Mouse (Mus musculus) c-Kit-negative CD71-positive TER-119-positive erythroid progenitor cells, embryonic 14.5 days (primary cell): ENCODE measurements around the gene Kank2.
A peak's percentile ranks its signal among the peaks of the same experiment; 100 is the strongest.
"Not testable (repeated sequence)": the region's sequence is repeated elsewhere in the genome, so short reads cannot be mapped to it uniquely, and the experiment has no call there.

Experiments used
- DNase-seq: peaks from one replicate; pipeline ENCODE4 v3.0.0-alpha.2; 2013; ENCODE audit warnings: low read depth, low spot score

The Kank2 gene

DNA sequence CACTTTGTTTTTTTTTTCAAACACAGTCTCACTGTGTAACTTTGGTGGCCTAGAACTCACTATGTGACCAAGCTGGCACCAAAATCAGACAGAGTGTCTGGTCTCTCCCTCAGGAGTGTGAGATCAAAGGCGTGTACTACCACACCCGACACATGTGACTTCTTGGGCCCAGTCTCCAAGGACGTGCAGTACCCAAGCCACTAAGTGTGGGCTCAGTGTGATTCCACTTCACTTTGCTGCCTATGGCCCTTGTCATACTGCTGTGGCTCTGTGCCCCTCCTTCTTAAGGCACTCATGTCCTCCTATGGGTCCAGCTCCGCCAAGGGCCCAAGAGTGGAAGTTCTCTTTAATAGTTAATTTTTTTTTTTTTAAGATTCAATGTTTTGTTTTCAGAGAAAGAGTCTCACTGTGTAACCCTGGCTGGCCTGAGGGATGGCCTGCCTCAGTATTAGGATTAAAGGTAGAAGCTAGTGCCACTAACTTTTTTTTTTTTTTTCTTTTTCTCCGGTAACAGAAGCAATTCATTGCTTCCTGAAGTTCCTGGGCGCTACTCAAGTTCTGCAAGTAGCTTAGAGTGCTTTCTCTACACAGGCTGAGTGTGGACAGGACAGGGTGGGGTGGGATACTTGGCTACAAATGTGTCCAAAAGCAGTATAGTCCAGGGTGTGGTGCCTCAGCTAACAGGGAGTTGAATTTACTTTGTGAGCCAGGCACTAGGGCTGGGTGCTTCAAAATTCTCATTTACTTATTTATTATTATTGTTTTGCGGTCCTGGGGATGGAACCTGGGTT is 13.8 kb downstream of the Kank2 start:
- DNase-seq = no peak

DNA sequence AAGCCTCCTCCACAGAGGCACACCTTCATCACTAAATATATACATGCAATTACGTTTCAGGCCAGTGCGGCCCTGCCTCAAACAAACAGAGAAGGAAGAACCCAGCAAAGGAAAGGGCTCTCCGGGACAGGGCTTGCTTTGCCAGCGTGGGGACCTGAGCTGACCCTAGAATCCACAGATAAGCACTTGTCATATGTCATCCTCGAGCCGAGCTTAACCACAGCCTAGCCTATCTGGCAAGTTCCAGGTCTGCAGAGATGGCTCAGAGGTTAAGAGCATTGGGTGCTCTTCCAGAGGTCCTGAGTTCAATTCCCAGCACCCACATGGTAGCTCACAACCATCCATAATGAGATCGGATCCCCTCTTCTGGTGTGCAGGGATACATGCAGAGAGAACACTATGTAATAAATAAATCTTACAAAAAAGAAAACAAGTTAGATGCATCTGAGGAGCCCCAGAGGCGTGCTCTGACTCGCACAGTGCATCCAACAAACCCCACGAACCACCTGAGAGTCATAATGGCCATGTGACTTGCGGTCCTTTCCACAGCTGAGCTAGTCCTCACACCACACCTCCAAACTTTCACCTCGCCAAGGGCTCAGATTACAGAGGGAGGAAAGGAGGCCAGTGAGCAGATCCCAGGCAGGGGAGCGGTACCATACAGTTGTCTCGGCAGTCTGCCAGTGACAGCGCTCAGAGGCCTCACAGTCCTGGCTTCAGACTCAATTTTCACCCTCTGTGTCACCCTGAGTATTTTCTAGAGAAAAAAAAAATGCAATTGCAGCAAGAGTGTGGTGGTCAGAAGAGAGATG is 16.7 kb downstream of the Kank2 start:
- DNase-seq = no peak

GRCm38 (mm10) chr9:21777726-21778125 is 20.8 kb downstream of the Kank2 start:
- no peak for DNase-seq

- no peak for DNase-seq
These were observed 24.2 kb downstream of the Kank2 start for GRCm38 (mm10) chr9:21774353-21774752.

GRCm38 (mm10) chr9:21773396-21773795 is 25.1 kb downstream of the Kank2 start:
- not testable (repeated sequence) for DNase-seq

DNA sequence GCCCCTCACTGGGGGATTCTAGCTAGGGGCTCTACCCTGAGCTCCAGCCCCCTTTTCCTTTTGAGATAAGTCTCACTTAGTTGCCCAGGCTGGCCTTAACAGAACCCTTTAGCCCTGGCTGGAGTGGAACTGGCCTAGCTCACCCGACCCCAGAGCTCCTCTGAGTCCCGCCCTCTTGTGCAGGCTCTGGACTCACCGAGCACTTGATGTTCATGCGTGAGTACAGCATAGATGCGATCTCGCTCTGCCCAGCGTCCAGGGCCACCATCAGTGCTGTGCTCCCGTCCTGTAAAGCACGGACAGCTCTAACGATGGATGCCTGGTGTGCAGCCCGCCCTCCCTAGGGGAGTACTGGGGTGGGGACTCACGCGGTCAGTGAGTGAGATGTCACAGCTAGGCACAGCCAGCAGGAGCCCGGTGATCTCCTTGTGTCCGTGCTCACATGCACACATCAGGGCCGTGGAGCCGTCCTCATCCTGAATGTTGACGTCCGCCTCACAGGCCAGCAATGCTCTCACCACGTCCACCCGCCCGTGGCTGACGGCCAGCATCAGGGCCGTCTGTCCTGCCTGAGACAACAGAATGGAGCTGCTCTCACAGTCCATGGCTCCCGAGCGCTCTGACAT is 28.9 kb downstream of the Kank2 start:
- no peak for DNase-seq

- DNase-seq = no peak
These were observed 29.8 kb downstream of the Kank2 start for GRCm38 (mm10) chr9:21768511-21769411.

DNA sequence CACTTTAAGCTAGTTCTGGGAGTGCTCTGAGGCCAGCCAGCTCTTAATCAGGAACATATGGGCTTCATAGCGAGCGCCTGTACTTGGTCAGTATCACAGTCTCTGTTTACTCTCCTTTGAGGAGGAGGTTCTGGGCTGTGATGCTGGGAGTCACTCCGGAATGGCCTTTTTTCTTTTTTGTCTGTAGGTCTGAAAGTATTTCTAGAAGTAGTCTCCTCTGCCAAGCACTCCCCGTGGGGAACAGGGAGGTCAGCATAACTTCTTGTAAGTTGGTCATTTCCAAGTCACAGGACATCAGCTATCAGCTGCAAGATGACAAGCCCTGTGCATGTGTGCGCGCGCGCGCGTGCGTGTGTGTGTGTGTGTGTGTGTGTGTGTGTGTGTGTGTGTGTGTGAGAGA is 30.6 kb downstream of the Kank2 start:
- no peak for DNase-seq

DNA sequence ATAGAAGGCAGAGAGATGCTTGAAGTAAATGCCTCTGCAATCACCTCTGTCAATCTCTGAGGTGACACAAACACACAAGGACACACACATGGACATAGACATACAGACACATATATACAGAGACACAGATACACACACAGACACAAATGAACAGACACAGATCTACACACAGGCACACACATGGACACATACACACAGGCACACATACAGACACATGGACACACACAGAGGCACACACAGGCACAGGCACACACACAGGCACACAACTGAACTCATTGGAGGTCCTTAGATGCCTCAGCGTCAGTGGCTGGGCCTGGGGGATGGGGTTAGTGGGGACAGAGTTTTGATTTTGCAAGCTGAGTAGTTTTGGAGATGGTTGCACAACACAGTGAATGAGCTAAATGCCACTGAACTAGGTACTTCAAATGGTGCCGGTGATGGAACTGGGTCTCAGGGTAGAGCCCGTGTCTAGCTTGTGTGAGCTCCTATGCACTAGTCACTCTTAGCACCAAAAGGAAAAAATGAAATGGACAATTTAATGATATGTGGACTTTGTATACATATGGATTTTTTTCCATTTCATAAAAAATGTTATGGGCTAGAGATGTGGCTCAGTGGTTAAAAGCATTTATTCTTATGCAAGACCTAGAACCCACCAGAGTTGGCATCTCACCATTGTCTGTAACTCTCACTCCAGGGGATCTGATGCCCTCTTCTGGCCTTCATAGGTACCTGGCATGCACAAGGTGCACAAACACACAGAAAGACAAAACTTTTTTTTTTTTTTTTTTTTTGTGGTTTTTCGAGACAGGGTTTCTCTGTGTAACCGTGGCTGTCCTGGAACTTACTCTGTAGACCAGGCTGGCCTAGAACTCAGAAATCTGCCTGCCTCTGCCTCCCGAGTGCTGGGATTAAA is 34.2 kb downstream of the Kank2 start:
- no peak for DNase-seq

GRCm38 (mm10) chr9:21762135-21762534 is 36.4 kb downstream of the Kank2 start:
- DNase-seq = no peak

- DNase-seq = peak; percentile 97
These were observed 38.1 kb downstream of the Kank2 start, which contains the start of gene Spc24 for GRCm38 (mm10) chr9:21760155-21761088. Gene Spc24, minus strand, starts transcription at chr9:21760303.

- no peak for DNase-seq
These were observed 38.8 kb downstream of the Kank2 start for GRCm38 (mm10) chr9:21759718-21760117.

DNA sequence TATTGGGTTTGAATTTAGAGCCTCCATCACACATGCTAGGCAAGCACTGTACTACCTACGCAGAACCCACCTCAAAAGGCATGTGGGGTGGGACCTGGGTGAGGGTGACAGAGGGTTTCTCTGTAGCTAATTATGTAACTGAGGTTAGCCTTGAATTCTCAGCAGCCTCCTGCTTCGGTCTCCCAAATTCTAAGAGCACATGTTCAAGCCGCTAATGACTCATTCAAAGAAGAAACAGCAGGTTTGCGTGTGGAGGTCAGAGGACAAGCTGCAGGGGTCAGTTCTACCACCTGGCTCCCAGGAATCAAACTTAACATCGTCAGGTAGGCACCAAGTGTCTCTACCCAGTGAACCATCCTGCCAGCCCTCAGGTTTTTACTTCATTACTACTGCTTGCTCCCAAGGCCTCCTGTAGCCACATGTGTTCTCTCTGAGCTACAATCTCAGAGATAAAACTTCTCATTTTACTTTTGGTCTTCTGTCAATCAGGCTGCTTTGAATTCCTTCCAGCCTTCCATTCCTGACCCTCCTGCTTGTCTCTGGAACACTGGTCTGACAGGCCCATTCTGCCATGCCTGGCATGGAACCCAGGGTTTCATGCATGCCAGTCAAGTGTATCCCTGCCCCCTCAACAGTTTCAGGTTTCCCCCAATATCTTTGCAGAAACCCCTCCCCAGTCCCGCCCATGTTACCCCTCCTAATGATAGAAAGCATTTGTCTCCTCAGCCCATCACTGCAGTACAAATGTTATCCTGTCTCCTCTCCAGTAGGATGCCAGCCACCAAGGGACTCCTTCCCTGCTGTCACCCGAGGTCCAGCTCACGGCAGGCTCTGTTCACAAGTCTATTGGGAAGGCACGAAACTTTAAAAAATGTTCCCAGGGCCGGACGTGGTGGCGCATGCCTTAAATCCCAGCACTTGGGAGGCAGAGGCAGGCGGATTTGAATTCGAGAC is 39.7 kb downstream of the Kank2 start:
- no peak for DNase-seq

DNA sequence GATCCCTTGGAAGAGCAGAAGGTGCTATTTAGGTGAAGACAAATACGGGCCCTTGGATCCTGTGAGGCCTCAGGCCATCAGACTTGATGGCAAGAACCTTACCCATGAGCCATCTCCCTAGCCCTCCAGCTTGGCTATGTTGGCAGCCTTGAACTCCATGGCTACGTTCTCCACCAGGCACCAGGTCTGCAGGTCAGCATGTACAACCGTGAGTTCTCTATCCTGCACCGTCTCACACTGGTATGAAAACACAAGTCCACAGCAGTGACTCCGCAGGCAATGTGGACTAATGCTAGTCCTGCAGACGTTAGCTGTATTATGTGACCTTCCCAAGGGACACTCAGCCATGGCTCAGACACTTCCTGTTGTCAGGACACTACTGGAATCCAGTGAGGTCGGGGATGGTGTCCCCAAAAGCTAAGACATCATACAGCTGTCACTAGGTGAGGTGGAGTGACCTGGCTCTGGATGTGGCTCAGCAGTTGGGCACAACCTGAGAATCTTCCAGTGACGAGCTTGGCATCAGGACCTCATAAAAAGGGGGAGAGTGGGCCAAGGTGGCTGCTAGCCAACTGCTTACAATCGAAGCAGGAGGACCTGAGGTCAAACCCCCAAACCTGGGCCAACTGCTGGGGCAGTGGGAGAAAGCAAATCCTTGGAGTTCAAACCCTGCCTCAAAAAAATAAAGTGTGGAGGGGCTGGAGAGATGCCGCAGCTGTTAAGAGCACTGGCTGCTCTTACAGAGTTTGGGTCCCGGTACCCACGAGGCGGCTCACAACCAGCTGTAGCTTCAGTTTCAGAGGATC is 43.8 kb downstream of the Kank2 start:
- DNase-seq = no peak

GRCm38 (mm10) chr9:21754003-21754402 is 44.5 kb downstream of the Kank2 start:
- no peak for DNase-seq

DNA sequence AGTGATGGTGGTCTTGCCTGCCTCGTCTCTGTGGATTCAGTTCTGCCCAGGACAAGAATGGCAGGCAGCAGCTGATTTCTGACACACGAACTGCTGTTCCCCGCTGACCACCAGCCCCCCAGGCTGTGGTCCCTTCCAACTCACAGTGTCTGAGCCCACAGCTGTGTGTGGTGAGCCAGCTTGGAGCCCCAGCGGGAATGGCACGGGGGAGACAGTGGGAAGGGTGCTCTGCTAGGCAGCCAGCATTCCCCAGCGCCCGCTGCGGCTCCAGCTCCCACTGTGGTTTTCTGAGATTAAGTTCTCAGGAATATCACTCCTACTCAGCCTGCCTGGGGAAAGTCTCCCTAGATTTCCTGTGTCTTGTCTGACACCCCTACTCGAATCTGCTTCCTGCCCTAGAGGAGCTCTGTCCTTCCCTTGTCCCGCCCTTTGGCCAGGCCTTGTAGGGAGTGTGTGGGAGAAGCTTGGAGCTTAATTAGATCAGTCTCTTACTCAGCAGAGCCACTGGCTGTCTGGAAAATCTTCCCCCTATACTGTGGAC is 46.2 kb downstream of the Kank2 start:
- no peak for DNase-seq

DNA sequence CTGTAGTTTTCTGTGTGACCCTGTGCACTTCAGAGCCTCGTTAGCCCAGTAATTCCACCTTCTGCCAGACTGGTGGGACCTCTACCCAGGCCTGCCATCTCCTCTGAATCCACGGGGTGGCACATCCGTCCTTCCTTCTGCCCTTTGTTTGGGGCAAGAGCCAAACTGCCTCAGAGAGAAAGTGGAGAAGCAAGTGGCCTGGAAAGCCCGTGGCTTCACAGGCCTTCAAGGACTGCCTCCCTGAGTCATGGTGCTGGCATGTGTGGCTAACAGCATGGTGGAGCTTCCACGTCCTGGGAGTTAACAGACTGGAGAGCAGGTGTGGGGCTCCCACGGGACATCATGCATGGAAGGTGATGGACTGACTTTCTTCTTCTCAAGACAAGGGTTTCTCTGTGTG is 47.2 kb downstream of the Kank2 start:
- DNase-seq = no peak
